Mouse (Mus musculus) urinary bladder, postnatal 4 days (tissue): ENCODE data around the gene I830077J02Rik.
A peak's percentile ranks its signal among the peaks of the same experiment; 100 is the strongest.

Experiments used
- DNase-seq, 2 experiments: peaks; one replicate each; pipeline ENCODE4 v3.0.0; 2021 to 2022; ENCODE audit warnings: low spot score in 2 of 2

I830077J02Rik gene

GRCm38 (mm10) chr3:105893941-105894391 is 38.5 kb downstream of the I830077J02Rik start:
- peak; percentile 35 to 59 for DNase-seq

GRCm38 (mm10) chr3:105892572-105893495 is 39.6 kb downstream of the I830077J02Rik start:
- peak in 1 of 2 experiments; percentile 43 for DNase-seq

- DNase-seq: peak in 1 of 2 experiments; percentile 57
Measured at GRCm38 (mm10) chr3:105891760-105892571, 40.5 kb downstream of the I830077J02Rik start.

GRCm38 (mm10) chr3:105891141-105891540 is 41.3 kb downstream of the I830077J02Rik start:
- DNase-seq: peak in 1 of 2 experiments; percentile 35

GRCm38 (mm10) chr3:105890220-105890619 is 42.2 kb downstream of the I830077J02Rik start:
- peak in 1 of 2 experiments; percentile 44 for DNase-seq

- peak in 1 of 2 experiments; percentile 9 for DNase-seq
Measured at GRCm38 (mm10) chr3:105888961-105889360, 43.5 kb downstream of the I830077J02Rik start.

- peak in 1 of 2 experiments; percentile 28 for DNase-seq
Measured at GRCm38 (mm10) chr3:105883111-105883510, 49.4 kb downstream of the I830077J02Rik start.

GRCm38 (mm10) chr3:105882105-105882504 is 50.4 kb downstream of the I830077J02Rik start:
- peak in 1 of 2 experiments; percentile 52 for DNase-seq

GRCm38 (mm10) chr3:105880419-105880818 is 52.0 kb downstream of the I830077J02Rik start:
- DNase-seq: peak in 1 of 2 experiments; percentile 42

- peak in 1 of 2 experiments; percentile 56 for DNase-seq
Measured at GRCm38 (mm10) chr3:105878751-105879150, 53.7 kb downstream of the I830077J02Rik start.

- DNase-seq: peak in 1 of 2 experiments; percentile 46
Measured at GRCm38 (mm10) chr3:105877919-105878318, 54.5 kb downstream of the I830077J02Rik start.

- no peak for DNase-seq
Measured at GRCm38 (mm10) chr3:105877252-105877803, 55.1 kb downstream of the I830077J02Rik start.

- DNase-seq: peak in 1 of 2 experiments; percentile 55
Measured at GRCm38 (mm10) chr3:105876022-105876421, 56.4 kb downstream of the I830077J02Rik start.
